Mouse (Mus musculus): Measurements from ENCODE around the gene Defb23. TPM values are rescaled to one million over a fixed set of nuclear protein-coding genes. Genes with fewer than 3 reads are reported as not detected.
"Not testable (repeated sequence)": the region's sequence is repeated elsewhere in the genome, so short reads cannot be mapped to it uniquely, and the experiment has no call there.

Gene Defb23
- total RNA-seq, 4 experiments from 2014 or later, result not detected

DNA sequence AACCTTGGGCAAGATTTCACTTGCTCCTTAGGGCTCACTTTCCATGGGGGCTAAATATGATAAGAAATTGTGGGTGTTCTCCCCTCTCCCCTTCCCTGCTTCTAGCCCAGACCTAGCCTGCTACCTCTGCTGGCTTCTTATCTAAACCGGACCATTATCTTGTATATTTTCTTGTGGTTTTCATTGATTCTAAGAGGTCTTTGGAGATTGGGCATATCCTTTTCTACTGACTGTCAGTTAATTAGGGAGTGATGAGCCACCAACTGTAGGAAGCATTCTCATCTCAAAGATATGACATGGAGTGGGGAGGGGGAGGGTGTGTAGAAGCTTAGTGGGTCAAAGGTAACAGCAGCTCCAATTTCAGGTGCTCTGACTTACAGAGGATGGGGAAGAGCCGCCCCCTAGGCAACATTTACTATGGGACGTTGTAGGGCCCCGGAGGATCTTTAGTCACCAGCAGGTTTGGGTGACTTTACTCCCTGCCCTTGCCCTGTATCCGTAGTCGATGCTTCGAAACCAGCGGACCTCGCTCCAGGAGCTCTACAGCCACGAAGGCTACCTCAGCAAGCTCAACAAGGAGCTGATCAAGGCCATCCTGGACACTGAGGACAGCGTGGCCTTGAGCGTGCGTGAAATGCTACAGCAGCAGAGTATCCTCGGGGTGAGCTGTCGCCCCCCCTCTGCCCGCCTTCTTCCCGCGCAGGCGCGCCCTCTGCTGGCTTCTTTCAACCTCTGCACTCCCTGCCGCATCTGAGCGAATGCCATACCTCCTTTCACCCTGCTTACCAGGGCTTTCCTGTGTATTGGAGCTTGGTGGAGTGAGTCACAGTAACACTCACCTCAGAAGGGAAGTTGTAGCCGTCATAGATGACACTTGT is 27.2 kb downstream of the Defb23 start:
- peak; percentile 61 to 82 for DNase-seq (ENCODE audit: low spot score in 2 of 2)

DNA sequence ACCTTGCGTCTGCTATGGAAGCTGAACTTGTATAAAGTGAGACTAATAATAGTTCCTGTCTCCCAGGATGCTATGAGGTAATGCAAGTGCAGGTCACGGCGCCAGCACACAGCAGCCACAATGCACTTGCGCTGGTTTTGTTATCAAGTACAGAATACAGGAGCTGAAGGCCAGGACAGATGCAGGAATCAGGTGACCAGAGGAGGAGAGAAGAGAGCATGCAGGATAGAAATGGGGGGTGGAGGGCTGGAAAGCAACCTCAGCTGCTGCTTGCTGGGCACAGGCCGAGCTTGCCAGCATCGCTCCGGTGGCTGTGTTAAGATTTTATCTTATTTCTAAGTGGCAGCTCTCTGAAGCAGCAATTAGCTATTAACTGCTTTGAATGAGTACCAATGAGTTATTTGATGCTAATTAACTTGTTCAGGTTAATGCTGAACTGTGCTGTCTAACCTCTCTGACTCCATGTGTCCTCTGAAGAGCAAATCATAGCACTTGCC is 28.0 kb downstream of the Defb23 start:
- DNase-seq (ENCODE audit: low spot score in 2 of 2), result no peak

DNA sequence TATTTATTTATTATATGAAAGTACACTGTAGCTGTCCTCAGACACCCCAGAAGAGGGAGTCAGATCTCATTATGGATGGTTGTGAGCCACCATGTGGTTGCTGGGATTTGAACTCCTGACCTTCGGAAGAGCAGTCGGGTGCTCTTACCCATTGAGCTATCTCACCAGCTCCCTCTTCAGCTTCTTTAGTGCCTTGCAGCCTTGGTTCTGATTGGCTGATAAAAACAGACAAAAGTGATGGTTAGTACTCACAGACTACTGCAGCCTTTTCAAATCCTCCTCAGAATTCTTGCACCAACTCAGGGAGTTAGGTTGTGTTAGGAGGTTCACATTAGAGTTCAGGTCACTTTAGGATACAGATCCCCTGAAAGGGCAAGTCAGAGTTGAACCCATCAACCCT is 35.9 kb downstream of the Defb23 start:
- DNase-seq (ENCODE audit: low spot score in 2 of 2), result not testable (repeated sequence)

GRCm38 (mm10) chr2:152427493-152427892 is 36.9 kb downstream of the Defb23 start:
- peak in 1 of 2 experiments; percentile 28 for DNase-seq (ENCODE audit: low spot score in 2 of 2)

DNA sequence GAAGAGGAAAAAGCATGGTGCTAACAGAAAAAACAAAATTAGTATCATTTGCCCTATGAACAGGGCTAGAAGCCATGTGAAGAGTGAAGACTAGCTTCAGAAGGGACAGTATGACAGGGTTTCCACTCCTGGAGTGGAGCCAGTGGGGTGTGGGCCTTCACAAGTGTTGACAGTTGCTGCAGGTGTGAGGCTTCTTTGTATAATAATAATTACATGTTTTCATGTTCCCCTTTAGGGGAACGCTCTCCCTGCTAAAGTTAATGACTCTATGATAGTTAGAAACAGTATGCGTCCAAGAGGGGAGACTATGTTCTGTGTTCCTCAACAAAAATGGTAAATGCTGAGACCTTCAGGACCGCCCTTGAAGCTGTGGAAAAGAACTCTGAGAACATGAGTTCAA is 48.6 kb downstream of the Defb23 start:
- DNase-seq (ENCODE audit: low spot score in 2 of 2), result no peak

GRCm38 (mm10) chr2:152415287-152415686 is 49.1 kb downstream of the Defb23 start, which contains the start of gene 6820408C15Rik:
Gene 6820408C15Rik (plus strand): TSS chr2:152415587.
- DNase-seq (ENCODE audit: low spot score in 2 of 2), result no peak

DNA sequence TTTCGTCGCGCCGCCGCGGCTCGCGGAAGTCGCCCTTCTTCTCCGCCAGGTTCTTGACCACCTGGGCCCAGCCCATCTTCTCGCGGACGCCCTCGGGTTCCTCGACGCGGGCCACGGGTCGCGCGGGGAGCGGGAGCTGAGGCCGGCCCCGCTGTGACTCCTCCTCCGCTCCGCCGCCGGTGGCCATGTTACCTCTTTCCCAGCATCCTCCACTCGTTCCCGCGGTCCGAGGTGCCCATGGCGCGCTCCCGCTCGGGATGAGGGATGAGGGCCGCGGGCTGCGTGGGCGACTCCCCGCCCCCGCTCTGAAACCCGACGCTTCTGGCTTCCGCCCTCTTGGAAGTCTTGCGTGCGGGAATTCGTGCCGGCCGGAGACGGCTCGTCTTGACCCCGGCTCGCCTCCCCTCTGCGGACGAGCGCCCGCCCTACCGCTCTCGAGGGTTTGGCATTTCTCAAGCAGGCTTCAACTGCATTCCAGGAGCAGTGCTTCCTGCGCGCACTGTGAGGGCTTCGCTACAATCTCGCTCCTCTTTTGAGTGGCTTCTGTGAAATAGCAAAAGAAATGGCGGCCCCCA is 49.7 kb downstream of the Defb23 start, which contains the start of gene Zcchc3:
Gene Zcchc3, minus strand, starts transcription at position 437 of the 575 bp plus-strand sequence.
- peak; percentile 85 to 86 for DNase-seq (ENCODE audit: low spot score in 2 of 2)

DNA sequence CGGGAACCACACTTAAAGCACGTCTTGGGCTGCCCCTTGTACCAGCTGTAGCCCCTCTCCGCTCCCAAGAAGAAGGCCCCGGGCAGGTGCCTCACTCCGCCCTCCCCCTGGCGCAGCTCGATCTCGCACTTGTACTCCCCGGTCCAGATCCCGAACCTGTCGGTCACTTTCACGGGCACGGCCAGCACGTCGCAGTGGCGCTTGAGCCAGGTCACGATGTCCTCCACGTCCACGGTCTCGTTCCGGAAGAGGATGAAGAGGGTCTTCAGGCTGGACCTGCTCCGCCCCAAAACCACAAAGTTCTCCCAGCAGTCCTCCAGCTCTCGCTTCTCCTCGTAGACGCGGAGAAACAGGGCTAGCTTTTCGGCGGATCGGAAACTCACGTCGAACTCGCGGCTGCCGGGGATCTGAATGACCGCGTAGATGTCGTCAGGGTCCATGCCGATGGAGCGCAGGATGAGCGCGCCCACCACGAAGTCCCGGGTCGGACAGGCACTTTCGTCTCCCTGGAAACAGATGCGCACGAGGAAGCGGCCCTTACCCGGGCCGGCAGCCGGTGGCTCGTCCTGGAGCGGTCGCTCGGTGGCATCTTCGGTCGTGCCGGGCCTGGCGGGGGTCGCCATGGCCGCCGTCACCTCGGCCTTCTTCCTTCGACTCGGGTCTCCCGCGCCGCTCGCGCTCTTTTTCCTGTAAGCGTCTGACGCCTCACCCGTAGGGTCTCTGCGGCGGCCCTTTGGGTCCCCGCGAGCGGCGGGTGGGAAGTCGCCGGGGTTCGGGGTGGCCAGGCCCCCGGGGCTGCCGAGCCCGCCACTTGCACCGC is 50.4 kb downstream of the Defb23 start:
- DNase-seq (ENCODE audit: low spot score in 2 of 2), result peak in 1 of 2 experiments; percentile 31

DNA sequence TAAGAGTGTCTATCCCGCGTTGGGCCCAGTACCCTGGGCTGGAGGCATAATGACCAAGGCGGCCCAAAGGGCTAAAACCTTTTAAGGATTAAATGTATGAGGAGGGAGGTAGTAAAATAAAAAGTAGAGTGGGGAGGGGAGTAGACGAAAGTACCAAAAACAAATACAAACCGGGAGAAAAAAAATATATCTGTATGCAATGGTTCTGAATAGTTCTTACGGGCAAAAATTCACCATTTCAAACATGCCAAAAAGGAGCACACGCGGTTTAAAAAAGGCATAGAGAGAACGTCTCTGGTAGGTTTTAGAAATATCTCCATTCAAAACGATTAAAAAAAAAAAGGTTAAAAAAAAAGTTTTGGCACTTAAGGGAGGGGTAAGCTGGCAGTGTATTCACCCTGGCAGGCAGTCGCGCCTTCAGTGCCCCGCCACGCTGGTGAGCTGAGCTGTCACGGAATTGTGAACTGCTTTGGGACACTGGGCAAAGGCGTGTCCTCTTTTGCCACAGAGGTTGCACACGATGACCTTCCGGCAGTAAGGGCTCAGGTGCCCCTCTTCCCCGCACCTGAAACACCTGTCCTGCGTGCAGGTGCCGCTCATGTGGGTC is 51.2 kb downstream of the Defb23 start:
- DNase-seq (ENCODE audit: low spot score in 2 of 2), result no peak

DNA sequence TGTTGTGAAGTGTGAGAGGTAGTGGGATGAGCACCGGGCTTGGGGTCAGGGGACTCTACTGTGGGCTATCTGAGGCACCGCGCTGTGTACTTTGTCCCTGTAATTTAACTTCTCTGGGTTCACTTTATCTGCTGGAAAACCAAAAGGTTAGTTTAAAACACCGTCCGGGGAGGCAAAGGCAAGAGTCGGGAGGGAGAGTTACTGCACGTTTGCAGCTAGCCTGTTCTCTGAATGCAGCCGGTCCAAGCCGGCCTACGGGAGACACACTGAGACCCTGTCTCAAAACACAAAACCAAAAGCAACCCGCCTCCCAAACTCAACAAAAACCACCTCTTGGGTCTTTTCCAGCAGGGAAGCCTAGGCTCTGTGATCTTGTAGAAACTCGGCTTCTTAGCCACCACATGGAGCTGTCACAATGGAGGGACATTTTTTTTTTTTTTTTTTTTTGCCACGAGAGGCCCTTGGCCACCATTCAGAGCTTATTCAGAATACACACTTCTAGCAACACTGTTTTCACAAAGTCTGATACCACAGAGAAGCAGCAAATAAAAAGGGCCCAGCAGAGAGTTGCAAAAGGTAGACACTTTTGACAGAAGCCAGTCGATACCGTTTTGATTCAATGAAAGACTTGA is 51.8 kb downstream of the Defb23 start:
- DNase-seq (ENCODE audit: low spot score in 2 of 2), result no peak

DNA sequence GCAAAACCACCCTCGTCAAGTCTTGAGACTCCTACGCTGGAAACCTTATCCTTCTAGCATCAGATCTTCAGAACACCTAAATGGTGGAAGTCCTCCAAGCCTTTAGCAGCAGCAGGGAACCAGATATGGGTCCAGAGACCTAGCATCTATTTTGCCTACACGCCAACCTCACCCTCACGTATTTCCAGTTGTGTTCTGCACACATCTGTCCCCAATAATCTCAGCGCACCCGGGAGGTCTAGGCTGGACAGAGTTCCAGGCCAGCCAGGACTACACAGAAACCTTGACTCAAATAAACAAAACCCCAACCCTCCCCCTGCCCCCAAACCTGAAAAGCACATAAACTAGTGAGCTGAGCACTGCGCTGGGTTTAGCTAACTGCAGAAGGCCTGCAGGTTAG is 52.9 kb downstream of the Defb23 start:
- DNase-seq (ENCODE audit: low spot score in 2 of 2), result no peak

- DNase-seq (ENCODE audit: low spot score in 2 of 2), result peak; percentile 74 to 75
Measured at GRCm38 (mm10) chr2:152410971-152411371, 53.4 kb downstream of the Defb23 start.

DNA sequence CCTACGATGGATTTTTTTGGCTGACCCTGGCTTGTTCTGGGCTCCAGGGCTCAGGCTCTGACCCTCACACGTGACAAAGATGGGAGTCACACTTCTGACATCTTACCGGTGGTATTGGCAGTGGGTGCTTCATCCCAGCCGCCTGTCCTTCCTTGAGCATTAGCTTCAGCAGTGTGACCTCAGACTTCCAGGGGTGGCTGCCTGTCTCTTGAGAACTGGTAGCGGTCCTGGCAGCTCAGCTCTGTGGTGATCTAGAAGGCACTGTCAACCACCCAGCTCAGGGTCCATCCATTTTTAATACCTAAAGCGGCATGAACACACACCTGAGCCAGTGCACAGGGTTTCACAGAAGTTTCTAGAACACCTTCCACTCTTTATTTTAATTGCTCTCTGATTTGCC is 54.6 kb downstream of the Defb23 start:
- no peak for DNase-seq (ENCODE audit: low spot score in 2 of 2)

Other genes with a start within 250 kb of the Defb23 start
- gene Csnk2a1, start 237.8 kb downstream of the Defb23 start, total RNA-seq (2022), result 10 to 100 TPM; 88.7 to 96.2 (median 93.5) TPM
- 10 to 100 TPM; 48.3 to 55.9 (median 50.5) TPM for gene Tbc1d20, start 170.8 kb downstream of the Defb23 start, total RNA-seq (2022)
- 100 to 1,000 TPM; 108 to 121 (median 111) TPM for gene Rbck1, start 132.0 kb downstream of the Defb23 start, total RNA-seq (2022)
- 1 to 10 TPM; 1.2 to 2.4 (median 1.4) TPM for gene Trib3, start 120.6 kb downstream of the Defb23 start, total RNA-seq (2022)
- gene Nrsn2, start 88.0 kb downstream of the Defb23 start, total RNA-seq (2022), result 100 to 1,000 TPM in 2 of 4 experiments, 10 to 100 TPM in 2; 90.3 to 104 (median 96.4) TPM
- 10 to 100 TPM; 13.7 to 17.3 (median 16.5) TPM for gene Sox12, start 66.6 kb downstream of the Defb23 start, total RNA-seq (2022)
- gene Zcchc3, start 49.6 kb downstream of the Defb23 start, total RNA-seq (2022), result 10 to 100 TPM in 2 of 4 experiments, 1 to 10 TPM in 2; 9.1 to 10.4 (median 9.9) TPM
- gene 6820408C15Rik, start 49.0 kb downstream of the Defb23 start, total RNA-seq (2022), result 1 to 10 TPM; 2.5 to 3.9 (median 3.0) TPM
- under 1 TPM in 1 of 4 experiments, not detected in 3; 0.73 TPM for gene Defb20, start 12.4 kb upstream of the Defb23 start, total RNA-seq (2022)
- gene Defb22, start 25.5 kb upstream of the Defb23 start, total RNA-seq (2022), result not detected
- gene Defb26, start 47.1 kb upstream of the Defb23 start, total RNA-seq (2022), result not detected
- not detected for gene Defb28, start 53.6 kb upstream of the Defb23 start, total RNA-seq (2022)
- gene Defb29, start 75.5 kb upstream of the Defb23 start, total RNA-seq (2022), result not detected
- gene Gm17416, start 104.7 kb upstream of the Defb23 start, total RNA-seq (2022), result not detected
- gene Defb21, start 108.1 kb upstream of the Defb23 start, total RNA-seq (2022), result not detected
- gene Defb19, start 115.7 kb upstream of the Defb23 start, total RNA-seq (2022), result not detected
- not detected for gene Defb45, start 134.8 kb upstream of the Defb23 start, total RNA-seq (2022)
- not detected for gene Defb36, start 139.7 kb upstream of the Defb23 start, total RNA-seq (2022)
- gene Defb25, start 158.4 kb upstream of the Defb23 start, total RNA-seq (2022), result not detected
- 1 to 10 TPM in 1 of 4 experiments, under 1 TPM in 3; 0.61 to 1.1 (median 0.72) TPM for gene Rem1, start 162.3 kb upstream of the Defb23 start, total RNA-seq (2022)
- 10 to 100 TPM; 69.8 to 81.5 (median 78.5) TPM for gene H13, start 204.8 kb upstream of the Defb23 start, total RNA-seq (2022)
- gene Mcts2, start 222.4 kb upstream of the Defb23 start, total RNA-seq (2022), result 10 to 100 TPM; 17.7 to 21.8 (median 19.0) TPM